Mouse (Mus musculus): ENCODE measurements at regions not wholly inside any gene's neighbourhood (a gene's known extent, or its start where the extent isn't known, plus 50 kb on each side); places are given as distances from the start of the nearest gene placed in this dataset.

DNA sequence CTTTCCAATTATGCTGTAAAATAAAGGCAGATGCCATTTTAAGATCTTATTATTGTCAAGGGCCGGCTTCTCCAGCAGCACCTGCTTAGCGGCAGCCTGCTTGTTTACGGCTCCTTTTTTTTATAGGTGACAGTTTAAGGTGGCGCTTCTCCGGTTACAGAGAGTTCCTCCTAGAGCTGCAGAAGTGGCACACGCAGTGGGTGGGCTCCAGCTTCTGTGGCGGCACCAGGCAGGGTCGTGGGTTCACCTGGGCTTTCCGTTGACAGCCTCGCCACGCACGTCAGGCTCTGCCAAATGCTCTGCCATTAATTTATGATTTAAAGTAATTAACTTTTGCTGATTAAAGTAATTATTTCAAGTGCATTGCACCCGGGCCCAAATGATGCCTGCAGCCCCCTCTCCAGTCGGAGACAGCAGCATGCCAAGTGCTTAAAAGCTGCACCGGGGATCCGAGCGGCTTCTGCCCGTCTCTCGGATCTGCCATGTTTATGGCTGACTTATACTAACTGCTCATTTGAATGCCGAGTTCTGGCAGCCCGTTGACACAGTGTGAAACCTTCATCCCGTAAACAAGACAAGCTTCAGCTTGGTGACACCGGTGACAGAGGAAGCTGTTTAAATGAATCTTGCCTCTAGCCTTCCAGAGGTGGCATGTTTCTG, 291.8 kb upstream of the Mki67 start:
- no peaks in the 10 kb centered on the region for H3K9me3 ChIP-seq (replicated peaks; ENCODE audit: control insufficient read depth, low read length)
- peak overlapping the region; percentile 43 for H3K9ac ChIP-seq (ENCODE audit: low read length)
- no peak overlapping the region for H3K27ac ChIP-seq (ENCODE audit: low read length)
- H3K27me3 ChIP-seq (ENCODE audit: control insufficient read depth, insufficient read depth, low read length), result peaks cover 15% of the 10 kb centered on the region
- H3K4me1 ChIP-seq (ENCODE audit: control insufficient read depth, insufficient read depth, low read length), result peaks cover 9% of the 10 kb centered on the region; the same call in 1 of the 2 replicates
- no peaks in the 10 kb centered on the region for H3K36me3 ChIP-seq (ENCODE audit: control insufficient read depth, insufficient read depth)
- WGBS, result 29% methylated on average over 23 of the region's 23 CpGs
- peak overlapping the region; percentile 30 for H3K4me3 ChIP-seq (ENCODE audit: low read length)
- H3K4me2 ChIP-seq (ENCODE audit: low read depth, low read length), result peak overlapping the region; percentile 56
- no peak for ATAC-seq (replicated peaks; ENCODE audit: extremely low read depth, insufficient read depth, low FRiP score)

DNA sequence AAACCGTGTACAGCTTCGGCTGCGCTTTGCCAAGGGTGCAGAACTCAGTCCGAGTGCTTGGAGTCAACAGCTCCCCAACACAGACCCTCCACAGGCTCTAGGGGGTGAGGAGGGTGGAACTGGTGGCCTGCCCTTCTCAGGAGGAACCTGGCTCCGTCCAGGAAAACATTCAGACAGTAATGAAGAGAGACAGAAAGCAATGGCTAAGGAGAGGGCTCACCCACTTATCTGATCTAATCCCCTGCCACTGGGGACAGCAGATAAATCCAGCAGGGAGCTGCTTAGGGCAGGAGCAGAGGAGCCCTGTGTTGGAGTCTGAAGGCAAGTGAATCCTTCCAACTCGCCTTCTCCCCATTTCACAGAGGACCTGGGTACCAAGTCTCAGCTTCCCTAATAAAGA, 292.3 kb upstream of the Mki67 start:
- peak overlapping the region; percentile 43; the same call in 1 of the 2 replicates for H3K9ac ChIP-seq (ENCODE audit: low read length)
- H3K27me3 ChIP-seq (ENCODE audit: control insufficient read depth, insufficient read depth, low read length), result peaks cover 15% of the 10 kb centered on the region
- WGBS, result 42% methylated on average over 6 of the region's 6 CpGs
- no peak overlapping the region for H3K27ac ChIP-seq (ENCODE audit: low read length)
- ATAC-seq (replicated peaks; ENCODE audit: extremely low read depth, insufficient read depth, low FRiP score), result no peak
- H3K4me1 ChIP-seq (ENCODE audit: control insufficient read depth, insufficient read depth, low read length), result peaks cover 9% of the 10 kb centered on the region; the same call in 1 of the 2 replicates
- peak overlapping the region; percentile 56 for H3K4me2 ChIP-seq (ENCODE audit: low read depth, low read length)
- peak overlapping the region; percentile 30 for H3K4me3 ChIP-seq (ENCODE audit: low read length)
- no peaks in the 10 kb centered on the region for H3K36me3 ChIP-seq (ENCODE audit: control insufficient read depth, insufficient read depth)
- no peaks in the 10 kb centered on the region for H3K9me3 ChIP-seq (replicated peaks; ENCODE audit: control insufficient read depth, low read length)

DNA sequence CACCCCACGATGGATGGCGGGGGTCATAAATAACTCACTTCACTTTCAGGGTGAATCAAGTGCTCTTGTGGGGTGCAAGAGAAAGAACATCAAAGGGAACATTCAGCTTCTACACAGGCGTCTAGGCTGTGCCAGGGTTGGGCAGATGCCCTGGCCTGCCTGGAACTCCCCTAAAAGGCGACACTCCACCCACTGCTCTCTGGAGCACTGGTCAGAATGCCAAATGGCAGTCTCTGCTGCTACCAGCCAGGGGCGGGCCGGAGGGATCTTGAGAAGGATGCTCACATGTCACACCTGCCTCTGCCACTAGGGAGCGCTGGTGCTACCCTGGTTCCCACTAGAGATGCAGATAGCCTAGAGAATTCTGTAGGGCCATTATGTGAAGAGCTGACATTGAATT, 293.9 kb upstream of the Mki67 start:
- no peaks in the 10 kb centered on the region for H3K9me3 ChIP-seq (replicated peaks; ENCODE audit: control insufficient read depth, low read length)
- H3K27me3 ChIP-seq (ENCODE audit: control insufficient read depth, insufficient read depth, low read length), result peaks cover 15% of the 10 kb centered on the region
- H3K9ac ChIP-seq (ENCODE audit: low read length), result no peak overlapping the region
- WGBS, result 67% methylated on average over 7 of the region's 7 CpGs
- no peak overlapping the region for H3K4me2 ChIP-seq (ENCODE audit: low read depth, low read length)
- H3K27ac ChIP-seq (ENCODE audit: low read length), result no peak overlapping the region
- no peak overlapping the region for H3K4me3 ChIP-seq (ENCODE audit: low read length)
- peaks cover 10% of the 10 kb centered on the region for H3K4me1 ChIP-seq (ENCODE audit: control insufficient read depth, insufficient read depth, low read length)
- no peak for ATAC-seq (replicated peaks; ENCODE audit: extremely low read depth, insufficient read depth, low FRiP score)
- H3K36me3 ChIP-seq (ENCODE audit: control insufficient read depth, insufficient read depth), result no peaks in the 10 kb centered on the region

DNA sequence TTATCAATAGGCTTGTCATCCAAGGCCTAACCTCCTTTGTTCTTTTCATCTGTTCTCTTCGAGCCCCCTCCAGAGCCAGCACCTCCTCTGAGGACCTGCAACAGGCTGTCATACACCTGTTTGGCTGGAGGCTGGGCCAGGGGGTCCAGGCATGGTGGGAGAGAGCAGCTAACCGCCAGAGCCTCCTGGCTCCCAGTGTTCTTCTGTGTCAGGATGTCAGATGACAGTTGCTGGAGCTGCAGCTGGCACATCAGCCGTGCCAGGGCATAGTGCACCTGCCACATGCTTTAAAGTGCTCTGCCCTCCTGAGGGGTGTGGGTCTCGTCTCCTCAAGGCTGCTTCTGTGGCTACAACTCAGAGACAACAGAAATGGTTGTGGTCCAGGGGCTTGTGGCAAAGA, 298.5 kb upstream of the Mki67 start:
- no peak for ATAC-seq (replicated peaks; ENCODE audit: extremely low read depth, insufficient read depth, low FRiP score)
- 63% methylated on average over 4 of the region's 4 CpGs for WGBS
- H3K4me2 ChIP-seq (ENCODE audit: low read depth, low read length), result no peak overlapping the region

DNA sequence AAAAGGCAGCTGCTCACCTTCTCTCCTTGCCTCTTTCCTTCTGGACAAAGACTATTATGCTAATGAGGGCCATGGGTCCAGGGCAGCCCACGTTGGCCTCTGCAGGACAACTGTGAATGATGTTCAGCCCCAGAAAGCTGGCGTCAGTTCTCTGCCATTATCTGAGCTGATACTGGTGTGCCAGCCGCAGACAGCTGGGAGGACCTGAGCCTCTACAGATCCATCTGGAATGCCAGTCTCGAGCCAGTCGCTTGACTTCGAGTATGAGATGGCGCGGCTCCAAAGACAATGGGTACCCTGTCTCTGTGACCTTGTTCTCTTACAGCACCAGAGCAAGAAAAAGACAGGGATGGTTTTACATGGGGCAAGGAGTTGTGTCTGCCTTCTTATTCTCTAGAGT, 300.8 kb upstream of the Mki67 start:
- Histone ChIP-seq H3K4me3 (ENCODE audit: low read length) (no peak overlapping the region), H3K4me2 (ENCODE audit: low read depth, low read length) (no peak overlapping the region), H3K27me3 (ENCODE audit: control insufficient read depth, insufficient read depth, low read length) (no peaks in the 10 kb centered on the region), H3K9ac (ENCODE audit: low read length) (no peak overlapping the region), H3K9me3 (replicated peaks; ENCODE audit: control insufficient read depth, low read length) (no peaks in the 10 kb centered on the region), H3K27ac (ENCODE audit: low read length) (peak overlapping the region; percentile 89), H3K4me1 (ENCODE audit: control insufficient read depth, insufficient read depth, low read length) (peaks cover 21% of the 10 kb centered on the region), H3K36me3 (ENCODE audit: control insufficient read depth, insufficient read depth) (no peaks in the 10 kb centered on the region)
- peak; percentile 87 for ATAC-seq (replicated peaks; ENCODE audit: extremely low read depth, insufficient read depth, low FRiP score)
- 34% methylated on average over 8 of the region's 8 CpGs for WGBS

More for the DNA sequence above, 298.5 kb upstream of the Mki67 start:
- no peaks in the 10 kb centered on the region for H3K27me3 ChIP-seq (ENCODE audit: control insufficient read depth, insufficient read depth, low read length)
- H3K27ac ChIP-seq (ENCODE audit: low read length), result no peak overlapping the region
- H3K4me1 ChIP-seq (ENCODE audit: control insufficient read depth, insufficient read depth, low read length), result peaks cover 21% of the 10 kb centered on the region
- H3K9me3 ChIP-seq (replicated peaks; ENCODE audit: control insufficient read depth, low read length), result no peaks in the 10 kb centered on the region
- no peak overlapping the region for H3K9ac ChIP-seq (ENCODE audit: low read length)
- no peak overlapping the region for H3K4me3 ChIP-seq (ENCODE audit: low read length)
- H3K36me3 ChIP-seq (ENCODE audit: control insufficient read depth, insufficient read depth), result no peaks in the 10 kb centered on the region

DNA sequence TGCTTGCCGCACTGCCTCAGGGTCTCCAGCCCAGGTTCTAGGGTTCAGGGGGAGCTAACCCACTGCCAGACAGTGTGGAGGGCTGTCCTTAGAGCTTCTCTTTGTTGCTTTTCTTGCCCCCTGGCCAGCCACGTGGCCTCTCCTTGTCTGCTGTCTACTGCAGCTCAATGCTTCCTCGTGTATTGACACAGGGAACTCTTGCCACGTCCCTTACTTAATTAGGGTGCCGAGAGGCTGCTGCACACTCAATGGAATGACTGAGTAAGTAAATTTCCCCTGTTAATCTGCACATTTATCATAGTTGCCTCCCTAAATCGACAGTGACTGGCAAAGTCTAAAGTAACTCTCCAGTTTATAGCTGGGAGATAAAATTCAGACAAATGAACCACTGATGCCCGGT, 304.4 kb upstream of the Mki67 start:
- no peaks in the 10 kb centered on the region for H3K27me3 ChIP-seq (ENCODE audit: control insufficient read depth, insufficient read depth, low read length)
- H3K9ac ChIP-seq (ENCODE audit: low read length), result no peak overlapping the region
- H3K27ac ChIP-seq (ENCODE audit: low read length), result no peak overlapping the region
- no peak for ATAC-seq (replicated peaks; ENCODE audit: extremely low read depth, insufficient read depth, low FRiP score)
- H3K4me2 ChIP-seq (ENCODE audit: low read depth, low read length), result no peak overlapping the region
- no peaks in the 10 kb centered on the region for H3K9me3 ChIP-seq (replicated peaks; ENCODE audit: control insufficient read depth, low read length)
- 62% methylated on average over 7 of the region's 7 CpGs for WGBS
- no peak overlapping the region for H3K4me3 ChIP-seq (ENCODE audit: low read length)
- no peaks in the 10 kb centered on the region for H3K36me3 ChIP-seq (ENCODE audit: control insufficient read depth, insufficient read depth)
- peaks cover 15% of the 10 kb centered on the region for H3K4me1 ChIP-seq (ENCODE audit: control insufficient read depth, insufficient read depth, low read length)

DNA sequence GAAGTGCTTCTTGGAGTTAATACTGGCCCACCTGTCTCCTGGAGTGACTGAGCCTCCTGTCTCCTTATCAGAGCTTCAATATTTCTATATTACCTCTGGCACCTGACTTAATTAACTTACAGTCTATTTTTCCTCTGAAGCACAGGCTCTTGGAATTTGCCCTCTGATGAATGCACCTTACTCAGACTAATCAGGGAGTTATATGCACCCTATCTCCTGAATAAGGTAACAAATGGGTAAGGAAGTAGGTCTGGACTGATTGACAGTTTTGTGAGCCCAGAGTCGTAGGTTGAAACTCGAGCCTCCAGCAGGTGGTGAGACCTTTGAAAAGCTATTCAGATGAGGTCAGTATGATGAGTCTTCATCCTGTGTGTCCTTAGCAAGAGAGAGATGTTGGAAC, 304.9 kb upstream of the Mki67 start:
- Histone ChIP-seq H3K9ac (ENCODE audit: low read length) (no peak overlapping the region), H3K4me3 (ENCODE audit: low read length) (no peak overlapping the region), H3K4me1 (ENCODE audit: control insufficient read depth, insufficient read depth, low read length) (peaks cover 10% of the 10 kb centered on the region), H3K27ac (ENCODE audit: low read length) (no peak overlapping the region), H3K27me3 (ENCODE audit: control insufficient read depth, insufficient read depth, low read length) (no peaks in the 10 kb centered on the region), H3K36me3 (ENCODE audit: control insufficient read depth, insufficient read depth) (no peaks in the 10 kb centered on the region), H3K4me2 (ENCODE audit: low read depth, low read length) (no peak overlapping the region), H3K9me3 (replicated peaks; ENCODE audit: control insufficient read depth, low read length) (no peaks in the 10 kb centered on the region)
- no peak for ATAC-seq (replicated peaks; ENCODE audit: extremely low read depth, insufficient read depth, low FRiP score)
- 64% methylated on average over 2 of the region's 2 CpGs for WGBS

DNA sequence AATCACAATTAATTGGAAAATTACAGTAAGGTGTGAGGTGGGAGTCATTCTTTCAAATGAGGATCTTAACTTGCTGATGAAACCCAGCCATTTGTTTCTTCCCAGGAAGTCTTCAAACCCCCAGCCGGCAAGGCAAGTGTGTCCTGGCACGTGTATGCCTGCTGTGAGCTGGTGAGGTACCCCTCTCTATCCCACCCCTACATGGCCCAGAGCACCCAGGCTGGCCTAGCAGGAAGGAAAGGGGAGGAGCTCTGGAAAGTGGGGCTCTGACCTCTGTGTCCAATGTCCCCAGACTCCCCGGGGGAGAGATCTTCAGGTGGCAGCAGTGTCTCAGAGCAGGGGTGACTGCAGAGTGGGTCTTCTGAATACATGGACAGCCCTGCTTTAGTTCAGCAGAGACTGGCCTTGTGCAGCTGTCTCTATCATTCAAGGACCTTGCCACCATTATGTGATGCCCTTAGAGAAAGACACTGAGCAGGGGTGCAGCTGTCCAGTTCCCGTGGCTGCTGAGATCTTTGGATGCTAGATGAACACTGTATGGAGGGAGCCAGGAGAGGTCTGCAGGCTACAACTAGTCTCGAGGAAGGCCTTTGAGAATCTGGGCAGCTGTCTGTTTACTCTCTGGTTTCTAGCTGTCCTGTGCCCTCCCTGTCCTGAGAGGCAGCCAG, 306.8 kb upstream of the Mki67 start:
- WGBS, result 64% methylated on average over 5 of the region's 5 CpGs
- no peak for ATAC-seq (replicated peaks; ENCODE audit: extremely low read depth, insufficient read depth, low FRiP score)
- peaks cover 8% of the 10 kb centered on the region; the same call in 1 of the 2 replicates for H3K4me1 ChIP-seq (ENCODE audit: control insufficient read depth, insufficient read depth, low read length)

DNA sequence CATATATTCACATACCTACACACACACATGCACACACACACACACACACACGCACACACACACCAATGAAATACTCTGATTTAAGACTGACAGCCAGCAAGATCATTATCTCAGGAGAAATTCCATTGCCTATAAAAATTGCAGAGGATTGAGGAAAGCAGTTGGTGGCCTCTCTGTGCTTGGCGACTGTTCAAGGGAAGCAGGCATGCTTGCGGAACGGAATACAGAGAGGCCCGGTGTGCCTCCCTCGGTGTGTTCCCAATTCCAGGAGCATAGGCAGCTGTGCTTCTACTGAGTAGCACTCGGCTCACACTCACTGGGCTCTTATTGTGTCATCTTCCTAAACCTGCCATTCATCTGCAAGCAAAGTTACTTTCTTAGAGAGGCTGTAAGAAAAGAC, 310.3 kb upstream of the Mki67 start:
- no peaks in the 10 kb centered on the region for H3K36me3 ChIP-seq (ENCODE audit: control insufficient read depth, insufficient read depth)
- no peak overlapping the region for H3K4me3 ChIP-seq (ENCODE audit: low read length)
- H3K27ac ChIP-seq (ENCODE audit: low read length), result no peak overlapping the region
- 48% methylated on average over 7 of the region's 7 CpGs for WGBS
- H3K4me2 ChIP-seq (ENCODE audit: low read depth, low read length), result no peak overlapping the region
- no peaks in the 10 kb centered on the region for H3K9me3 ChIP-seq (replicated peaks; ENCODE audit: control insufficient read depth, low read length)
- ATAC-seq (replicated peaks; ENCODE audit: extremely low read depth, insufficient read depth, low FRiP score), result no peak
- peaks cover 11% of the 10 kb centered on the region for H3K4me1 ChIP-seq (ENCODE audit: control insufficient read depth, insufficient read depth, low read length)
- H3K27me3 ChIP-seq (ENCODE audit: control insufficient read depth, insufficient read depth, low read length), result no peaks in the 10 kb centered on the region; the same call in 1 of the 2 replicates
- no peak overlapping the region for H3K9ac ChIP-seq (ENCODE audit: low read length)

More for the DNA sequence above, 306.8 kb upstream of the Mki67 start:
- H3K4me2 ChIP-seq (ENCODE audit: low read depth, low read length), result no peak overlapping the region
- no peak overlapping the region for H3K4me3 ChIP-seq (ENCODE audit: low read length)
- no peak overlapping the region for H3K27ac ChIP-seq (ENCODE audit: low read length)
- H3K9me3 ChIP-seq (replicated peaks; ENCODE audit: control insufficient read depth, low read length), result no peaks in the 10 kb centered on the region
- no peak overlapping the region for H3K9ac ChIP-seq (ENCODE audit: low read length)
- no peaks in the 10 kb centered on the region for H3K27me3 ChIP-seq (ENCODE audit: control insufficient read depth, insufficient read depth, low read length)
- no peaks in the 10 kb centered on the region for H3K36me3 ChIP-seq (ENCODE audit: control insufficient read depth, insufficient read depth)
